Mouse (Mus musculus): Measurements from ENCODE around the gene Rprd1b. TPM values are rescaled to one million over a fixed set of nuclear protein-coding genes. Genes with fewer than 3 reads are reported as not detected.

Gene Rprd1b
- total RNA-seq, 2 experiments from 2014 or later, result 74.0 to 79.9 TPM

DNA sequence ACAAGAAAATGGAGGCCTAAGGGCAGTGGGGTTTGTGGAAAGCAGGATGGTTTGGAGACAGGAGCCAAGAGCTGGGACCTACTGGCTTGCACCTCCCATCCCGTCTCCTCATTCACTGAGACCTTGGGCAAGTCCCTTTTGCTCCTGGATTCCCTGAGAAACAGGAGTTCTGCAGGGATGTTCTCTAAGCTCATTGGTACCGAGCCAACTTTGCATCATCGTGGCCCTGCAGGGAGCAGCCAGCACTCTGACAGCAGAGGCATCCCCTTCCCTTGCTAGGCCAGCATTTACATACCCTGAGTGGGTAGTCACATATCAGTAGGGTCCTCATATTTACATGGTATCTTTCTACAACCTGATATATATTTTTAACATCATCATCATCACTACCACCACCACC lies 92.6 kb downstream of the Rprd1b start:
- DNase-seq (ENCODE audit: low spot score in 2 of 2), result no peak

DNA sequence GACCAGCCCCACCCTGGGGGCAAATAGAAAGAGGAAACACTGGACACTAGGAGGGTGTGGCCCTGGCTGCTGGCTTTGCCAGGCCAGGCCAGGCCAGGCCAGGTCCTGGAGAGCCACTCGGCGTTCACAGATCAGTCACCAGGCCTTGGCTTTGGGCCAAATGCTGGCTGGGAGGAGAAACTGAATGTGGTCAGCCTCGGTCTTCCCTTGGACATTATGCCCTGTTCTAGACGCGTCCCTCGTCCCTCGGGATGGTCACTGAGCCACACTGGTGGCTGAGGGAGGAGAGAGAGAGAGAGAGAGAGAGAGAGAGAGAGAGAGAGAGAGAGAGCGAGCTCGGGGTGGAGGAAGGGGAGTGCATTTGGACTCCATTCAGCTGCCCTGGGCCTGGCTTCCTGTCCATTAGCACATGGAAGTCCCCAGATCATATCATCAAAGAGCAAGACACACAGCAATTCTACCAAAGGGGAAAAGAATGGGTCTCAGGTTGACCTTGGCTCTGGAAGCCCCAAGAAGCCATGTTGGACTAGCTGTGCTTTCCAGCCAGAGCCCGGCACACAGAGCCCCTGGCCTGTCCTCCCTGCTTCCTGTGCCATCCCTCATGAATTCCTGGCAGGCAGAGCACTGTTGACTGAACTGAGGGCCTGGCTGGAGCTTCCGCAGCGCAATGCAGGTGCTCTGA lies 93.5 kb downstream of the Rprd1b start:
- DNase-seq (ENCODE audit: low spot score in 2 of 2), result peak in 1 of 2 experiments; percentile 9

- no peak for DNase-seq (ENCODE audit: low spot score in 2 of 2)
Observed at GRCm38 (mm10) chr2:158122814-158123213, 94.5 kb downstream of the Rprd1b start.

DNA sequence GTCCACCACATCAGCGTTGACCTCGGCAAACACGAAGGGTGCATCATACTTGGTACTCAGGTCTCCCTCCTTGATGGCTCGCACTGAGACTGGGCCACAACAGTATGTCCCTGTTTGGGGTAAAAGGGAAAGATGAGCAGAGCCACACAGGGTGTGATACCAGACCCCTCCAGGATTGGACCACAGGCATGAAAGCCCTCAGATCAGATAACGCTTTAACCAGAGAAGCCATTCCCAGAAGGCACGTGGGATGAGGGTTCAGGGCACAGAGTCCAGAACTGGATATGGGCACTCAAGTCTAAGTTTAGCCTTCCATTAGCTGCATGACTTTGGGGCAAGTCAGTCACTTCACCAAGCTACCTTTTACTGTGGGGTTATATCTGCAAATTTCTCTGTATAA lies 98.9 kb downstream of the Rprd1b start:
- DNase-seq (ENCODE audit: low spot score in 2 of 2), result no peak

DNA sequence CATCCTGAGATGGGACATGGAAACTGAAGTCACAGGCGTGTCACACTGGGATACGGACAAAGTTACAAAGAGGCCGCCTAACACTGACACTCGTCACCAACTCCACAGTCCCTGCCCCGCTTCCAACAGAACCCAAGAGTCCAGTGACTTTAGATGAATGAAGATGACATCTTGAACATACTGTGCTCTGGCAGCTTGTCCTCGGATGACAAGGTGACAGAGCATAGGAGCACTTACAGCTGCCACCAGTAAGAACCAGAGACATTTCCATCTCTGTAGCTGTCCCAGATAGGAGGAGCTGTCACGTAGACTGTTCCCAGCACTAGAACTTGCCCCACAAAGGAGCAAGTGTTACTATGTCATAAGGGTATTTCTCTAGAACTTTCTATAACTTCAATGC lies 99.6 kb downstream of the Rprd1b start:
- no peak for DNase-seq (ENCODE audit: low spot score in 2 of 2)

GRCm38 (mm10) chr2:158128461-158129130 lies 100.3 kb downstream of the Rprd1b start:
- no peak for DNase-seq (ENCODE audit: low spot score in 2 of 2)

GRCm38 (mm10) chr2:158129291-158130002 lies 101.2 kb downstream of the Rprd1b start:
- no peak for DNase-seq (ENCODE audit: low spot score in 2 of 2)

- DNase-seq (ENCODE audit: low spot score in 2 of 2), result no peak
Observed at GRCm38 (mm10) chr2:158130391-158130986, 102.2 kb downstream of the Rprd1b start.

- DNase-seq (ENCODE audit: low spot score in 2 of 2), result no peak
Observed at GRCm38 (mm10) chr2:158131197-158131835, 103.0 kb downstream of the Rprd1b start.

- DNase-seq (ENCODE audit: low spot score in 2 of 2), result no peak
Observed at GRCm38 (mm10) chr2:158132320-158132719, 104.0 kb downstream of the Rprd1b start.

DNA sequence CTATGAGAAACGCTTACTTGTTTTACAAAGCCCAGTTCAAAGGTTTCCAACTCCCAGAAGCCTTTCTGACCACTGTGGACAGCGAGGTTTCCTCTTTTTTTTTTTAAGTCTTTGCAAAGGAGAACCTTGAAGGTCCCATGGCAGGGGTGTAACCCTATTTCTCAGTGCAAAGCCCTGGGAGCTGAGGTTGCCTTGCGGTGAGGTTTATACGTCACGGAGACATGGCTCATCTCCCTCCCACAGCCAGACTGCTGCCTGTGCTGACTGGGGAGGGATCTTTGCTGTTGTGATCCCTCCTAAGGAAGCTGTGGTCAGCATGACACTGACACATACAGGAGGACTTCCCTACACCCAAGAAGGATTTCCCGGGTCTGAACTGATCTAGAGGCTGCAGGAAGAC lies 104.8 kb downstream of the Rprd1b start:
- no peak for DNase-seq (ENCODE audit: low spot score in 2 of 2)

- DNase-seq (ENCODE audit: low spot score in 2 of 2), result no peak
Observed at GRCm38 (mm10) chr2:158136205-158136604, 107.9 kb downstream of the Rprd1b start.

DNA sequence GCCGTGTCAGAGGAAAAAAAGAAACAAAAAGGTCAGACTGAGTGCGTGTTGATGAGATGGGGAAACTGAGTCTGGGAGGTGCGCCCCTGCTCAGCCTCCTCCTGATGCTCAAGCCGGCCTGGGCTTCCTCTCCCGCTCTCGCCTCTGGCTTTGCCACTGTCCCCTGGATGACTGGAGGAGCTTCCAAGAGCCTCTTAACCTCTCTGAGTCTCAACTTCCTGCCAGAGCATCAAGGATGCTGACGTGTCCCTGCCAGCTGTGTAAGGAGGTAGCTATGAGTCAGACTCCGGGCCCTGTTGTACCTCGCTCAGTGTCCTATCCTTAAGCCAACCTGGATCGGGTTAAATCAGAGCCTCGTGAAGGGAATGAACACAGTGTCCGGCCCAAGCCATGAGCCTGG lies 109.5 kb downstream of the Rprd1b start:
- no peak for DNase-seq (ENCODE audit: low spot score in 2 of 2)

GRCm38 (mm10) chr2:158138778-158139177 lies 110.5 kb downstream of the Rprd1b start:
- no peak for DNase-seq (ENCODE audit: low spot score in 2 of 2)

DNA sequence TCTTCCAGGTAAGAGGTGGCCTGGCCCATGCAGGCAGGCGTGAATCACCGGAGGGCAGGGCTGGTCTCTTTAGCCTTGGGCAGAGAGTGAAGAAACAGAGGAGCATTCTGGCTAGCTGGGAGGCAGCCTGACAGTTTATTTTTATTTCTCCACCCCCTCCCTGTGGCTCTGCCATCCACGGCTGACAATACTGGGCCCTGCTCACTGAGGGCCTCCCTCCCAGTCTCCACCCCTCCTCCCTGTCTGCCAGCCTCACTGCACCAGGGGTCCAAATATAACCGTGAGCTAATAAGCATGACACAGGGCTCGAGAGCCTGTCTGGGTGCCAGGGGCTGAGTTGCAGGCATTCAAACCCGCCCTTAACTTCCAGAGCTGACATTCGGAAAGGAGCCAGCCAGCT lies 111.3 kb downstream of the Rprd1b start:
- peak; percentile 7 to 41 for DNase-seq (ENCODE audit: low spot score in 2 of 2)

DNA sequence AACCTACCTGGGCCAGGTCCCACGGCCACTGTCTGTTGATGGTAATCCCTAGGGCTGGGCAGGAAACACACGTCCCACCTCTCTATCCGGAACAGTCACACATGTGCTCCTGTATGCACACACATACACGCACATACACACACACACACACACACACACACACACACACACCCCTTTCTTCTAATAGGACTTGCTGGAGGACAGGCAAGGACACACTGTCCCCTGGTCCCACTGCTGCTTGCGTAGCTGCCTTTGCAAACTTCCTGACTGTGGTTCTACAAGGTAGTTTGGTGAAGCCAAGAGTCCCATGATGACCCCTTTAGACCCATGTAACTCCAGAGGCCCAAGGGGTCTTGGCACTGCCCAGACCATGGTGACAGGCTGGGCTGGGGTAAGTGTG lies 112.4 kb downstream of the Rprd1b start:
- no peak for DNase-seq (ENCODE audit: low spot score in 2 of 2)

DNA sequence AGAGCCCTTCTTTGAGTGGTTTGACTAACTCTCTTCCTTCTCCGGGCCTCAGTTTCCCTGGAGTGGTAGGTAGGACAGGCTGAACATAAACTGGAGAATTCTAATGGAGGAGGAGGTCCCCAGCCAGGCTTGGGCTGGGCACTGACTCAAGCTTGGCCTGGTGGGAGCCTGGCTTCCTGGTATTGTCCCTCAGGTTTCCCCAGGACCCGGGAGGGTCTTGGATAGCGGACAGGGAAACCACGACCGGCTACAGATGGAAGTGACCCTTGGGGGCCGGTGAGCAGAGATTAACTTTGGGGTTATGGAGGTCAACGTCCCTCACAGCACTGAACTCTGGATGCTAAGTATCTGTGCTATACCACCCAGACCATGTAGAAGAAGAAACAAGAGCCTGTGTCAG lies 113.0 kb downstream of the Rprd1b start:
- no peak for DNase-seq (ENCODE audit: low spot score in 2 of 2)

- no peak for DNase-seq (ENCODE audit: low spot score in 2 of 2)
Observed at GRCm38 (mm10) chr2:158141690-158142440, 113.6 kb downstream of the Rprd1b start.

GRCm38 (mm10) chr2:158142981-158143380 lies 114.7 kb downstream of the Rprd1b start:
- DNase-seq (ENCODE audit: low spot score in 2 of 2), result no peak

DNA sequence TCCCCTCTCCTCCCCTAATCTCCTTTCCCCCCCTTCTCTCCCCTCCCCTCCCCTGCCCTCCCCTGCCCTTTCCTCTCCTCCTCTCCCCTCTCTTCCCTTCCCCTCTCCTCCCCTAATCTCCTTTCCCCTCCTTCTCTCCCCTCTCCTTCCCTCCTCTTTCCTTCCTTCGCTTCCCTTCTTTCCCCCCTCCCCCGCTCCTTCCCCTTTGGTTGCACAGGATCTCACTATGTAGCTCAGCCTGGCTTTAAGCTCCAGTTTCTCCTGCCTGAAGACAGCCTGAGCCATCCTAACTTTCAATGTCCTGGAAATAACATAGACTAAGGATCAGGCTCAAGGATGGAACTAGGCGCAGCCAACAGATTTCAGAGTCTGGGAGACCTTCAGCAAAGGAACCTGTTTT lies 115.5 kb downstream of the Rprd1b start:
- no peak for DNase-seq (ENCODE audit: low spot score in 2 of 2)

GRCm38 (mm10) chr2:158144263-158144662 lies 116.0 kb downstream of the Rprd1b start:
- DNase-seq (ENCODE audit: low spot score in 2 of 2), result no peak
